Mouse (Mus musculus) layer of hippocampus, postnatal 14 days (tissue): Measurements from ENCODE around the gene Tmem199. TPM values are rescaled to one million over a fixed set of nuclear protein-coding genes. Genes with fewer than 3 reads are reported as not detected.
"Not testable (repeated sequence)": the region's sequence is repeated elsewhere in the genome, so short reads cannot be mapped to it uniquely, and the experiment has no call there.

Experiments
- DNase-seq, 2 experiments: peaks; one replicate each; pipeline ENCODE4 v3.0.0; 2021 to 2022; ENCODE audit warnings: low spot score in 2 of 2, mixed read lengths in 1 of 2
- long read RNA-seq, 2 experiments: library from polyadenylated mRNA; stranded (forward); transcript quantifications; one replicate each; pipeline ENCODE4 v2.0.0; 2021
- total RNA-seq, 2 experiments: library from RNA; stranded (reverse); gene quantifications; 2 replicates each; pipeline ENCODE4 v1.2.3; 2021

Tmem199 gene
- total RNA-seq, result 10 to 100 TPM; 36.0 to 40.7 TPM
- long read RNA-seq, experiment 1, transcript Tmem199-201 (6 exons, 1,347 nt), result major isoform, 35 of 40 reads
- long read RNA-seq, experiment 1, partial matches to known transcripts, result 1 of 40 reads
- long read RNA-seq, experiment 1, other reads (novel, unspliced or antisense), result 4 of 40 reads
- long read RNA-seq, experiment 2, transcript Tmem199-201 (6 exons, 1,347 nt), result major isoform, 61 of 71 reads
- long read RNA-seq, experiment 2, partial matches to known transcripts, result 3 of 71 reads
- long read RNA-seq, experiment 2, other reads (novel, unspliced or antisense), result 7 of 71 reads

GRCm38 (mm10) chr11:78512025-78512957 lies at the start of gene Tmem199, which contains the start of gene Poldip2:
Tmem199 (minus strand) TSS chr11:78512172.
Poldip2 (plus strand) TSS chr11:78512193.
- DNase-seq, result peak; percentile 82 to 93

DNA sequence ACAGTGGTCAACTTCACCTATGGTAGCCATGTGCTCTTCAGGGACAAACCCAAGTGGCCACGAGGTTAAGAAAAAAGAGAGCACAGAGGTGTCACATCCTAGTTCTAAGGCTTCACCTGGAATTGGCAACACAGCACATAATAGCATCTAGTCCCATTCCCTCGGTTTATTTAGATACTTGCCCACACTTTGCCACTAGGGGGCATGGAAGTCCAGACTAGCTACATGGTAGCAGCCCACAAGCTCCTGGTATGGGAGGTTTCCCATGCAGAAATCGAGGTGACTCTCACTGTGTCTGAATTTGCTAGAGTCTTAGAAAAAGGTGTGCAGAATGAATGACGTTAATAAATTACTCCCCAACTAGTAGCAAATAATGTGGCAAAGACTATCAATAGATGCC lies 48.5 kb upstream of the Tmem199 start:
- peak; percentile 69 to 84 for DNase-seq

DNA sequence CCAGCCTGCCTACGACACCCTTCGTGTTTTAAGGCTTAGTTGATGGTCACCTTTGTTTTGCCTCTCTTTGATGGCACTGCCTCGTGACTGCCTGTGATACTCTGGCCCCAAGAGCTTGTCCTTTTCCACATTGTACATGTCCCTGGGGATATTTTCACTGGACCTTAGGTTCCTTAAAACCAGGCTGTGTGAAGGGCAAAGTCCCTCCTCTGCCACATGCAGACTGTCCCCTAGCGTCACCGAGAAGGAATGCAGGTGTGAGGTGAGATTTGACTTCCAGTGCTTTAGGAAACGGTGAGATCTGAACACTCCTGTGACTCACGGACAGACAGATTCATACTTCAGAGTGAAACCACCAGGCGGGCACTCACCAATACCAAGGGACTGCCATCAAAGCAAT lies 45.3 kb upstream of the Tmem199 start:
- no peak for DNase-seq

- no peak for DNase-seq
Measured at GRCm38 (mm10) chr11:78556070-78556469, 44.1 kb upstream of the Tmem199 start.

GRCm38 (mm10) chr11:78555623-78556022 lies 43.7 kb upstream of the Tmem199 start:
- DNase-seq, result no peak

- no peak for DNase-seq
Measured at GRCm38 (mm10) chr11:78551059-78551398, 39.1 kb upstream of the Tmem199 start.

GRCm38 (mm10) chr11:78550168-78551058 lies 38.4 kb upstream of the Tmem199 start, which contains the start of gene Tmem97:
Tmem97 (minus strand) TSS chr11:78550777.
- peak; percentile 92 to 98 for DNase-seq

DNA sequence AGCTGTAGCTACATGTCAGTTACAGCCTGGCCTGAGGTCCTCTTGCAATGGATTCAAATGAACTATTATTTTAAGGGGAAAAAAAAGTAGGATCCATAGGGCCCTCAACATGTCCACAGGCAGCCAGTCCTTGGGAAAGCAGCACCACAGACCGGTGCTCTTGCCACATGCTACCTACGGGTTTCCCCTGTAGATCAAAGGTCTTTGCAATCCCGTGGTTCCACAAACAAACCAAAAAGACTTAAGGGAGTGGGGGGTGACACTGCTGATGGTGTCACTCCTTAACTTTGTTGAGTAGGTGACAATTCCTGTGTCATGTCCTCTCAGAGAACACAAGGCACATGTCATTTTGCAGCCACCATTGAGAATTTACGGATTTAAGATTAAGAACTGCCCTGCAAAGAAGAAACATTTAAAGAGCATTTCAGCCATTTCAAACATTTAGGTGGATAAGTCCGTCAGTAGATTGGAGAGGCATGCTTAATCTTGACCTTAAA lies 37.6 kb upstream of the Tmem199 start:
- DNase-seq, result no peak

DNA sequence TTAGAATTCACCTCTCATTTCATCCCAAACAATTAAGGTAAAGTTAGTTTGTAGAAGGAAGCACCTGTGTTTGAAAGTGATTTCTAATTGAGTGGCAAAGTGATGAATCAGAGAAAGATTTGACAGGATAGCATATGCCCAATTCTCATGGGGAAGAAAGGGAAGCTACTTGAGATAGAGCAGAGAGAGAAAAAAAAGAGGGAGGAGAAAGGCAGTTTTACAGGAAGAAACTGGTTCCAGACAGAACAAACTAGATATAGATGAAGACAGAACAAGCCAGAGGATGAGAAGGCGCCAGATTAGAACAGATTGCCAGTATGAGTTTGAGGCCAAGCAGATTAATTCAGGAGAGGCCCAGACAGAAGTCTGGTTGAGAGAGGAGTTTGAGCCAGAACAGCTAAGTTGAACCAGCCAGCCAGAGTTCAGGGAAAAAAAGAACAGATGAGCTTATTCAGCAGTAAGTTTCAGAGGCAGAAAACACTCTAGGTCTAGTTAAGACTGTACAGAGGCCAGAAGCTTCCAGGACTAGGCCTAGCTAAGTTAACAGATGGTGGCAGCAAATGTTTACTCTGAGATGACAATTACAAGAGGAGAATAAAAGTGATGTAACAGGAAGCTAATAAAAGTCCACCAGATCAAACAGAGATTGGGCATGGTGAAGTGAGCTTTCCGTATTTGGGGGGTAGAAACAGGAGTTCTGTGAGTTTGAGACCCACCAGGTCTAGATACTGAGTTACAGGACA lies 35.9 kb upstream of the Tmem199 start:
- no peak for DNase-seq

GRCm38 (mm10) chr11:78545181-78545580 lies 33.2 kb upstream of the Tmem199 start:
- DNase-seq, result no peak

- DNase-seq, result no peak
Measured at GRCm38 (mm10) chr11:78544449-78545111, 32.6 kb upstream of the Tmem199 start.

DNA sequence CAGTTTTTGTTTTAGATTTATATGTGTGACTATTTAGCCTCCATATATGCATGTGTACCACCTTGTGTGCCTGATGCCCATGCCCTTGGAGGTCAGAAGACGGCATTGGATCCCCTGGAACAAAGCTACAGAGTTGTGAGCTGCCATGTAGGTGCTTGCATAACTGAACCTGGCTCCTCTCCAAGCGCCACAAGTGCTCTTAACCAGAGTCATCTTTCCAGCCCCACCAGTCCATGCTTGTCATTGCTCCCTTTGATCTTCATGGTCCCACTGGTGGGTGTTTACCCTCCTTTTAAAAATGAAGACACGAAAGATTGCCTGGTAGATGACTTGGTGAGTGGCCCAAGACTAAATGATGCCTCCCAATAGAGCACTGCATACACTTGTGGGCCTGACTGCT lies 28.4 kb upstream of the Tmem199 start:
- no peak for DNase-seq

DNA sequence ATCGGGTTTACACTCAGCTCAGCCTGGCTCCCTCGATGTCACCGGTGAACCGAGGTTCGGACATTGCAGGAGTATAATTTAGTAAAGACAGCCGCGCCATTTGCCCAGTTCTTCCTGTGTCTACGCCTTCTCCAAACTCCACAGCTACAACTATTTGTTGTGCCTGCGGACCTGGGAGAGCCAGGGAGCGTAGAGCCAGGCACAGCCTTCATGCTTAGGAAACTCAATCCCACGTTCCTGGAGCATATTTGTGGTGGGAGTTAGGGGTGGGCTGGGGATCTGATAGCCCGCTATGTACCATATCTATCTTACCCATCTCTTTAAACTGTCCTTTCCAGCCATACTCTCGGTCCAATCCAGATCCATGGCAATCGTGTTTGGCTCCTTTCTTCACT lies 24.7 kb upstream of the Tmem199 start:
- DNase-seq, result peak in 1 of 2 experiments; percentile 39

DNA sequence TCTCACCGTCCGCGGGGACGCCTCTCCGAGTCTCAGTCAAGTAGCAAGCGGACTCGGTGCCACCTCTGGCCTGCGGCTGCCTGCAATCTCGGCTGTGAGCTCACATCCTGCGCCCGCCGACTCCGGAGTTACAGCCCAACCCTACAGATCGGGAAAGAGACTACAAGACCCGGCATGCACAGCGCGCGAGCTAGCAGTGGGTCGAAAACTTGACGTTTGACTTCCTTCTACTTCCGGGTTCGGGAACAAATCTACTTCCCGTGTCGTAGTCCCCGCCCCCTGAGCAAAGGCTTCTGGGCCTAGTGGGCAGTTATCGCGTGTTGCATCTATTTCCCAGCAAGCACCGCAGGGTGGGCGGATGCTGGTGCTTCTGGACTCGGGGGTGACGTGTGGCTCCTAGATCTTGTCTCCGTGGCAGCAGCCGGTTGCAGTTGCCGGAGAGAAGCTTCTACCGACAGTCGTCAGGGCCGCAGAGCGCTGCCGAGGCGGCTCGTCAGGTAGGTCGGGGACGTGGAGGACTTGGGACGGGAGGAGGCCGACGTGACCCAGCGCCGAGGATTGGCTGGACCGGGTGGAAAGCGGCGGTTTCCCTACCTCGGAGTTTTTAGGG lies 24.2 kb upstream of the Tmem199 start, which contains the start of the genes Tnfaip1 and Ift20:
TSS of gene Tnfaip1 (minus strand) at position 253 of the 610 bp plus-strand sequence.
TSS of gene Ift20 (plus strand) at position 282 of the 610 bp plus-strand sequence.
- peak; percentile 93 to 99 for DNase-seq

- DNase-seq, result no peak
Measured at GRCm38 (mm10) chr11:78535376-78536079, 23.6 kb upstream of the Tmem199 start.

DNA sequence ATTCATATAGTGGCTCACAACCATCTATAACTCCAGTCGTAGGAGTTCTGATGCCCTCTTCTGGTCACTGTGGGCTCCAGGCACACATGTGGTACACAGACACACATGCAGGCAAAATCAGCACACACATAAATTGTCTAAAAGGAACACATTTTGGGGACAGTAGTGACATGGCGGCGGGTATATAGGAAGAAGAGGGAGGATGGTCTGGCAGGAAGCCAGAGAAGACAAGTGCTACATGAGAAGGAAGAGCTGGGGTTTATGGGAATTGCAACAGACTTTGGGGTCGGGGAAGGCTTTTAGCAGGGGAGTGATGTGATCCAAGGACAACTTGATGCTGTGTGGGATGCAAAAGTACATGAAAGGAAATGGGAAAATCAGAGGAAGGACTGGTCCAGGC lies 22.5 kb upstream of the Tmem199 start:
- DNase-seq, result no peak

- DNase-seq, result not testable (repeated sequence)
Measured at GRCm38 (mm10) chr11:78531515-78531914, 19.5 kb upstream of the Tmem199 start.

GRCm38 (mm10) chr11:78531046-78531445 lies 19.1 kb upstream of the Tmem199 start:
- DNase-seq, result no peak
